Mouse (Mus musculus) erythroblast, embryonic 14.5 days (primary cell): Measurements from ENCODE around the gene Slc25a20.

Experiments
- GATA1 ChIP-seq: IDR thresholded peaks from 2 replicates; pipeline ENCODE4 v1.6.1; 2012; ENCODE audit warnings: low read length, inconsistent platforms, mixed read lengths
- TAL1 ChIP-seq: IDR thresholded peaks from 3 replicates; pipeline ENCODE4 v1.6.1; 2012; ENCODE audit warnings: low read length, inconsistent platforms, mixed read lengths

DNA sequence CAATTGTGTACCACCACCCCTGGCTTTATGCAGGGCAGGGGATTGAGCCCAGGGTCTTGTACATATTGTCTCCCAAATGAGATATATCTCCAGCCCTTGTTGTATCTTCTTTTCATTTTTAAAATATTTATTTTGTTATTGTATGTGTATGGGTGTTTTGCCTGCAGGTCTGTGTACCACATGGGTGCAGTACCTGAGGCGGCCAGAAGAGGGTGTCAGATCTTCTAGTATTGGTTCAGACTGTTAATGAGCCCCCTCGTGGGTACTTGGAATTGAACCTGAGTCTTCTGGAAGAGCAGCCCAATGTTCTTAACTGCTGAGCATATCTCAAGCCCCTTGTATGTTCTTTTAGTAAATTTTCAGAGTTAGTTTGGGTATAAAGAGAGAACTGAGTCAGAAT, 11.3 kb downstream of the Slc25a20 start:
- TF ChIP-seq TAL1, result no peak
- TF ChIP-seq GATA1, result no peak
